Mouse (Mus musculus) liver, adult 2 months (tissue): ENCODE measurements around the gene Adgrl1.
"Not testable (repeated sequence)": the region's sequence is repeated elsewhere in the genome, so short reads cannot be mapped to it uniquely, and the experiment has no call there.

Experiments
- CTCF ChIP-seq: fragments of 200-500 bp; IDR thresholded peaks from 2 replicates; pipeline ENCODE4 v1.5.1; 2011; ENCODE audit warnings: low read depth, low read length, control low read depth
- POLR2A ChIP-seq: fragments of 200-500 bp; IDR thresholded peaks from 2 replicates; pipeline ENCODE4 v1.6.1; 2011; ENCODE audit warnings: low read length, control low read depth; ENCODE audit not compliant: insufficient read depth; ENCODE audit errors: extremely low read depth

DNA sequence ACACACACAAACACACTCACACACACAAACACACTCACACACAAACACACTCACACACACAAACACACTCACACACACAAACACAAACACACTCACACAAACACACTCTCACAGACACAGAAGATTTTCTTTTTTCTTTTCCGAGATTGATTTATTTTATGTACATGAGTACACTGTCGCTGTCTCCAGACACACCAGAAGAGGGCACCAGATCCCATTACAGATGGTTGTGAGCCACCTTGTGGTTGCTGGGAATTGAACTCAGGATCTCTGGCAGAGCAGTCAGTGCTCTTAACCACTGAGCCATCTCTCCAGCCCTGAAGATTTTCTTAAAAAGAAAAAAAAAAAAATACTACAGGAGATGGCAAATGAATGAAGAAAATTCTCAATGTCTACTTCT lies 83.3 kb downstream of the Adgrl1 start:
- TF ChIP-seq CTCF, POLR2A: not testable (repeated sequence)
